Mouse (Mus musculus) thymus, adult 2 months (tissue): Measurements from ENCODE around the gene Tnpo1.

ENCODE experiments used
- CTCF ChIP-seq: fragments of 200-500 bp; IDR thresholded peaks from 2 replicates; pipeline ENCODE4 v1.5.1; 2012; ENCODE audit warnings: mild to moderate bottlenecking, control low read depth, low read length, moderate library complexity, borderline replicate concordance; ENCODE audit not compliant: control insufficient read depth, poor library complexity, insufficient read depth; ENCODE audit errors: extremely low read depth
- POLR2A ChIP-seq: fragments of 200-500 bp; IDR thresholded peaks from 2 replicates; pipeline ENCODE4 v1.6.1; 2012; ENCODE audit warnings: mild to moderate bottlenecking, low read length, control low read depth, moderate library complexity; ENCODE audit not compliant: control insufficient read depth, poor library complexity, insufficient read depth; ENCODE audit errors: extremely low read depth

GRCm38 (mm10) chr13:98803699-98804098 is 122.5 kb downstream of the Tnpo1 start:
- TF ChIP-seq CTCF = no peak
- TF ChIP-seq POLR2A = no peak
